Comparison of ENCODE assay signal across 8 mouse cellular contexts in genomic region chr9:56633449-56634225, GRCm38 (mm10).
DNase-seq lines count a peak whose midpoint lies in the region; ATAC-seq and TF ChIP-seq lines count a peak whose summit lies in the region.

No protein-coding gene starts in this region.

- 0 out of 2 replicates have a peak overlapping the region, but pooled peaks have one; percentile 65 for H3K9ac ChIP-seq in lung, embryonic 14.5 days
- peak overlapping the region; percentile 91 for H3K9ac ChIP-seq in hindbrain, embryonic 12.5 days

- no peak overlapping the region for H3K27ac ChIP-seq in lung, embryonic 14.5 days (ENCODE audit: low read depth)
- H3K27ac ChIP-seq in cortical plate, adult 2 months (ENCODE audit: insufficient read depth, low read length), result peak overlapping the region; percentile 94
- H3K27ac ChIP-seq in hindbrain, embryonic 12.5 days, result peak overlapping the region; percentile 92
- no peak overlapping the region for H3K27ac ChIP-seq in olfactory bulb, adult 2 months (ENCODE audit: insufficient read depth, low read depth, low read length)

- ATAC-seq in lung, embryonic 14.5 days (ENCODE audit: insufficient read depth), result no peak
- ATAC-seq in hindbrain, embryonic 12.5 days (ENCODE audit: low FRiP score), result peak; percentile 12; the same call in 1 of the 2 replicates

- peak overlapping the region; percentile 98 for H3K4me2 ChIP-seq in lung, embryonic 14.5 days
- peak overlapping the region; percentile 95 for H3K4me2 ChIP-seq in hindbrain, embryonic 12.5 days (replicated peaks)

- no peak for DNase-seq in lung, embryonic 14.5 days
- no peak for DNase-seq in lung, postnatal 10 days
- DNase-seq in thymus, postnatal 25 days, result no peak
- DNase-seq in layer of hippocampus, adult 9-11 months, result no peak
- no peak for DNase-seq in kidney, postnatal 10 days

- 29% methylated on average over 13 of the region's 13 CpGs for WGBS in lung, embryonic 14.5 days
- 27% methylated on average over 13 of the region's 13 CpGs for WGBS in hindbrain, embryonic 12.5 days
- 46% methylated on average over 13 of the region's 13 CpGs for WGBS in olfactory bulb, adult 2 months

- H3K27me3 ChIP-seq in lung, embryonic 14.5 days (ENCODE audit: insufficient read depth, low read length), result peaks cover 45% of the 10 kb centered on the region
- peaks cover 43% of the 10 kb centered on the region for H3K27me3 ChIP-seq in hindbrain, embryonic 12.5 days

- TF ChIP-seq POLR2A in cortical plate, adult 2 months (IDR thresholded peaks at IDR 0.05; ENCODE audit: extremely low read depth, insufficient read depth, low read length), result 0 out of 2 replicates have a peak, but pooled peaks have one; percentile 6
- TF ChIP-seq POLR2A in olfactory bulb, adult 2 months (IDR thresholded peaks at IDR 0.05; ENCODE audit: insufficient read depth, low read depth, low read length), result no peak

- TF ChIP-seq CTCF in lung, embryonic 14.5 days (IDR thresholded peaks at IDR 0.05; ENCODE audit: low read depth), result peak; percentile 34; the same call in 1 of the 2 replicates
- 0 out of 2 replicates have a peak, but pooled peaks have one; percentile 11 for TF ChIP-seq CTCF in cortical plate, adult 2 months (IDR thresholded peaks at IDR 0.05; ENCODE audit: extremely low read depth, insufficient read depth, low read length)
- no peak for TF ChIP-seq CTCF in olfactory bulb, adult 2 months (IDR thresholded peaks at IDR 0.05; ENCODE audit: insufficient read depth, low read depth, low read length)

- H3K36me3 ChIP-seq in lung, embryonic 14.5 days (ENCODE audit: insufficient read depth), result no peaks in the 10 kb centered on the region
- no peaks in the 10 kb centered on the region for H3K36me3 ChIP-seq in hindbrain, embryonic 12.5 days

- H3K4me1 ChIP-seq in lung, embryonic 14.5 days (ENCODE audit: insufficient read depth), result peaks cover 8% of the 10 kb centered on the region
- peaks cover 4% of the 10 kb centered on the region; the same call in 1 of the 2 replicates for H3K4me1 ChIP-seq in cortical plate, adult 2 months (ENCODE audit: control insufficient read depth, insufficient read depth, low read length)
- H3K4me1 ChIP-seq in hindbrain, embryonic 12.5 days, result peaks cover 46% of the 10 kb centered on the region
- H3K4me1 ChIP-seq in olfactory bulb, adult 2 months (ENCODE audit: control insufficient read depth, insufficient read depth, low read length), result peaks cover 54% of the 10 kb centered on the region

- H3K9me3 ChIP-seq in lung, embryonic 14.5 days (ENCODE audit: low read depth, low read length), result no peaks in the 10 kb centered on the region
- H3K9me3 ChIP-seq in hindbrain, embryonic 12.5 days (replicated peaks), result no peaks in the 10 kb centered on the region

- peak overlapping the region; percentile 65; the same call in 1 of the 2 replicates for H3K4me3 ChIP-seq in lung, embryonic 14.5 days (ENCODE audit: low read depth, low read length)
- H3K4me3 ChIP-seq in cortical plate, adult 2 months (ENCODE audit: insufficient read depth, low read length), result peak overlapping the region; percentile 90
- peak overlapping the region; percentile 82 for H3K4me3 ChIP-seq in hindbrain, embryonic 12.5 days
- peak overlapping the region; percentile 69 for H3K4me3 ChIP-seq in olfactory bulb, adult 2 months (ENCODE audit: insufficient read depth, low read depth, low read length)

Comparison
In these comparisons a context has a peak if more than half of its experiments do, and no peak if none do; other contexts are left out.
1. H3K27ac ChIP-seq: peak in cortical plate, adult 2 months (single experiment) and hindbrain, embryonic 12.5 days (single experiment); none in lung, embryonic 14.5 days (single experiment) and olfactory bulb, adult 2 months (single experiment).
2. Peak in every context shown above with its lines, with median percentiles within 50 percentile points of each other: H3K4me3 ChIP-seq.